Mouse (Mus musculus): Measurements from ENCODE around the gene Slc50a1. TPM values are rescaled to one million over a fixed set of nuclear protein-coding genes. Genes with fewer than 3 reads are reported as not detected.
A peak's percentile ranks its signal among the peaks of the same experiment; 100 is the strongest.

Slc50a1 gene
- polyA plus RNA-seq, 1 experiment from 2014 or later: 19.6 TPM

DNA sequence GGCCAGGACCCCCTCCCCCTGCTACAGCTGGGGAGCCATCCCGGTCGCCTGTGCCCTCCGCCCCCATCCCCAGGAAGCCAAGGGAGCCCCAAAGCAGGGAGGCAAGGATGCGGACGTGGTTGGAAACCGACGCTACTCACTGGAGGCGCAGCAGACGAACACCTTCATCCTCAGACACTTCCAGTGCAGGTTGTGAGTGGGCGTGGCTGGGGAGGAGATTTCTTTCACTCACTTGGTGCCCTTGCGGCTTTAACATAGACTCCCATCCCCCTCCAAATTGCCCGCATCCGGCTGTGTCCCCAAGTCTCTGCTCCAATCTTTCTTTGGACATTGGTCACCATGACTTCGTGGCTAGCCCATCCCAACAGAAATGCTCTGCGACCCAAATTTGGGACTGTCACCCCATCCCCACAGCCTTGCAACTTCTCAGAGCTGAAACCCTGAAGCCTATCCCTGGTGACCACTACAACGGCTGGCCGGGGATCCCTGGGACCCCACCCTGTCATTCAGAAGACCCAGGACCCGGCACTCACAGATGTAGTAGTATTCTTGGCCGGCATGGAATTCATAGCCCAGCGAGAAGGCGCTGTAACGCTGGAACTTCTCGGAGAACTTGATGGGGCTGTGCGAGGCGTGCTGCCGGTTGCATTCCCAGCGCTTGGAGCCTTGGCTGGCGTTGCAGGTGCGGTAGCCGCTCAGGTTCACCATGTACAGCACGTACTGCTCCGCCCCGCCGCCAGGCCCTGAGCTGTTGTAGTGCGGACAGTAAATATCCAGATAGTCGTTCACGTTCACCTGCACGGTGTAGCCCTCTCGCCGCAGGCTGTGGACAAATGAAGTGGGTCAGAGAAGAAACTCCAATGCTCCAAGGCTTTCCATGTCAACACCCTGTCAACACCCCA is 45.8 kb upstream of the Slc50a1 start:
- Histone ChIP-seq H3K27ac (ENCODE audit: low read depth) (no peak overlapping the region), H3K9ac (replicated peaks) (no peak overlapping the region; the same call in 1 of the 2 replicates), H3K4me2 (ENCODE audit: low read depth, low read length) (peak overlapping the region; percentile 64)

DNA sequence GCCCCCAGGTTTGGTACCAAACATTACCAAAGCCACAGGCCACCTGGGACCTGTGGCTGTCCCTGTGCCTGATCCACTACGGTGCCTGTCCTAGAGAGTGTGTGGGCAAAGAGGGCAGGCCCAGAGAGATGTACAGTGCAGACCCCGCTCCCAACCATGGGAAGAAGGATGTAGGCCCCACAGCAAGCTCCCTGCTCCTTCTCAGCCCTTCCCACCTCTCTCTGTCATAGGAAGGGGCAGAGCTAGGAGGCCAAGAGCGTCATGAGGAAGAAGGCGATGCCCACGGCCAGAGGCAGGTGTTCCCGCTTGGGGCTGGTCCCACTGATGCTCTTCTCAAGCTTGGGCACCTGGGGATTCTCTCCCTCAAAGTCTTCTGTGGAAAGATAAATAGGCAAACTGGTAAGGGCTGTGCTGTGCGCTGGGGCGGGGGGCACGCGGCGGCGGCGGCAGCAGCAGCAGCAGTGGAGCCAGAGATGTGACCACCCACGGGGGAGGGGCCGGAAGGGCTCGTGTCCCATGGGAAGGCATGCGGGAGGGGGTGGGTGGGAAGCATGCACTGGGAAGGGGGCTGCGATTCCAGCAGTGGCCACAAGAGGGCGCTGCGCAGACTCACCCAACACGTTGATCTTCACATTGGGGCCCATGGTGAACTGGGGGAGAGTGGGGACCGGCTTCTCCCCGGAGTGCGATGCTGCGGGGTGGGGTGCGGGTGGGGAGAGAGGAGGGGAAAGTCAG is 45.0 kb upstream of the Slc50a1 start:
- Histone ChIP-seq H3K4me3 (ENCODE audit: low read depth, low read length) (peak overlapping the region; percentile 25), H3K4me1 (ENCODE audit: insufficient read depth) (peaks cover 22% of the 10 kb centered on the region), H3K4me2 (ENCODE audit: low read depth, low read length) (peak overlapping the region; percentile 64), H3K27ac (ENCODE audit: low read depth) (no peak overlapping the region), H3K27me3 (ENCODE audit: insufficient read depth, low read length) (peaks cover 44% of the 10 kb centered on the region), H3K9me3 (ENCODE audit: low read length) (no peaks in the 10 kb centered on the region), H3K36me3 (replicated peaks; ENCODE audit: insufficient read depth, low read length) (no peaks in the 10 kb centered on the region), H3K9ac (replicated peaks) (no peak overlapping the region)
- ATAC-seq (peak; percentile 38; the same call in 1 of the 2 replicates), DNase-seq (peak; percentile 85)
- TF ChIP-seq EP300 (IDR thresholded peaks at IDR 0.05; ENCODE audit: low read depth) (no peak), CTCF (IDR thresholded peaks at IDR 0.05; ENCODE audit: low read depth) (peak; percentile 88)
- WGBS (ENCODE audit: insufficient replicate concordance): 7% methylated on average over 22 of the region's 26 CpGs

More for the DNA sequence above, 45.8 kb upstream of the Slc50a1 start:
- no peak for DNase-seq
- Histone ChIP-seq H3K9me3 (ENCODE audit: low read length) (no peaks in the 10 kb centered on the region), H3K27me3 (ENCODE audit: insufficient read depth, low read length) (peaks cover 52% of the 10 kb centered on the region), H3K36me3 (replicated peaks; ENCODE audit: insufficient read depth, low read length) (no peaks in the 10 kb centered on the region), H3K4me1 (ENCODE audit: insufficient read depth) (peaks cover 30% of the 10 kb centered on the region), H3K4me3 (ENCODE audit: low read depth, low read length) (peak overlapping the region; percentile 25; the same call in 1 of the 2 replicates)
- peak; percentile 29; the same call in 1 of the 2 replicates for ATAC-seq
- TF ChIP-seq CTCF (IDR thresholded peaks at IDR 0.05; ENCODE audit: low read depth) (no peak), EP300 (IDR thresholded peaks at IDR 0.05; ENCODE audit: low read depth) (no peak)
- WGBS (ENCODE audit: insufficient replicate concordance): 12% methylated on average over 39 of the region's 40 CpGs

DNA sequence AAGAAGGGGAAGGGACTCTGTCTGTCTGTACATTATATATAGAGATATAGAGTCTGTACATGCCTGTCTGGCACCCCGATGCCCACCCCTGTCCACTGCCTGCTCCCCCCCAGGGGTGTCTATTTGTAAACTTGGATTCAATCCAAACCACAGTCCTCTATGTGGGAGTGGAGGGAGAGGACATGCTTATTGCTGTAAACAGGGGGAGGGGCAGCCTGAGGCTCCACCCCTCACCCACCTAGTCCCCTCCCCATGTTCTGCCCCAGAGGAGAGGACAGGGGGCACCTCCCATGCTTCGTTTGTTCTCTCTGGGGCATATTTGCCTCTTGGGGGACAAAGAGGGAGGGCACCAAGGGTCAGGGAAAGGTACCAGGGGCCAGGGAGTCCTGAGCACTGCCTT is 44.4 kb upstream of the Slc50a1 start:
- Histone ChIP-seq H3K9ac (replicated peaks) (no peak overlapping the region), H3K36me3 (replicated peaks; ENCODE audit: insufficient read depth, low read length) (no peaks in the 10 kb centered on the region), H3K4me2 (ENCODE audit: low read depth, low read length) (no peak overlapping the region), H3K4me1 (ENCODE audit: insufficient read depth) (peaks cover 21% of the 10 kb centered on the region), H3K9me3 (ENCODE audit: low read length) (no peaks in the 10 kb centered on the region), H3K27ac (ENCODE audit: low read depth) (no peak overlapping the region), H3K27me3 (ENCODE audit: insufficient read depth, low read length) (peaks cover 38% of the 10 kb centered on the region), H3K4me3 (ENCODE audit: low read depth, low read length) (no peak overlapping the region)
- ATAC-seq (no peak), DNase-seq (no peak)
- WGBS (ENCODE audit: insufficient replicate concordance): 47% methylated on average over 2 of the region's 2 CpGs
- TF ChIP-seq EP300 (IDR thresholded peaks at IDR 0.05; ENCODE audit: low read depth) (no peak), CTCF (IDR thresholded peaks at IDR 0.05; ENCODE audit: low read depth) (no peak)

DNA sequence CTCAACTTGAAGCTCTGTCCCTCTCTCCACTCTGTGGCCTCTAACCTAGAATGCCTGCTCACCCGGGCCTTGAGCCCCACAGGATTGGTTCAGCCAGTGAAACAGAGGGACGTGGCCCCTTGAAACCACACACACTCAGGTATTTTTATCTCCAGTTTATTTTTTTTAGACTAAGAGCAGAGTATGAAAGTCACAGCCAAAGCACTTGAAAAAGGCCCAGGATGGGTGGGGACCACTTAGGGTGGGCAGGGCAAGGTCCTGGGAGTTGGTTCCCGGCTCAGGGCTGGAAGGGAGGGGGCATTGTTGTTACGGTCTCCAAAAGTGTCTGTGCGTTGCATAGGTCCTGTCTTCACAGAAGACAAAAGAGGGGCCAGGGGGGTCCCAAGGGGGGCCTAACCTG is 44.0 kb upstream of the Slc50a1 start:
- no peak overlapping the region for H3K27ac ChIP-seq (ENCODE audit: low read depth)
- no peak for ATAC-seq

DNA sequence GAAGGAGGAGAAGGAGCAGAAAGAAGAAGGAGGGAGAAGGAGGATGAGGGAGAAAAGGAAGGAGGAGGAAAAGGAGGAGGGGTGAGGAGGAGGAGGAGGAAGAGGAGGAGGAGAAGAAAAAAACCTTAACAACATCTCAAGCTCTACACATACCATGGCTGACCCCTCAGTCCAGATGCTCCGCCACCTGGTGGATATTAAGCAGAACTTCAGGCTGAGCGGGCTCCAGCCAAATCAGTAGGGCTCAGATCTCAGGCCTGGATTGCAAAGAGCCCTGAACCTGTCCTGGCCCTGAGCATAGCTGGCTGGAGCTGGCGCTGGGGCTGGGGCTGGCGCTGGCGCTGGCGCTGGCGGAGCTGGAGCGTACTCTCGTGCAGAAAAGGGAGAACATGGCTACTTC is 37.7 kb upstream of the Slc50a1 start:
- H3K9ac ChIP-seq (replicated peaks): no peak overlapping the region
- no peaks in the 10 kb centered on the region for H3K9me3 ChIP-seq (ENCODE audit: low read length)
- peak; percentile 73 for DNase-seq
- H3K4me2 ChIP-seq (ENCODE audit: low read depth, low read length): no peak overlapping the region
- WGBS (ENCODE audit: insufficient replicate concordance): 6% methylated on average over 9 of the region's 9 CpGs
- peaks cover 5% of the 10 kb centered on the region for H3K4me1 ChIP-seq (ENCODE audit: insufficient read depth)
- no peaks in the 10 kb centered on the region for H3K27me3 ChIP-seq (ENCODE audit: insufficient read depth, low read length)
- ATAC-seq: peak; percentile 56
- no peak overlapping the region for H3K27ac ChIP-seq (ENCODE audit: low read depth)
- H3K4me3 ChIP-seq (ENCODE audit: low read depth, low read length): no peak overlapping the region
- no peaks in the 10 kb centered on the region for H3K36me3 ChIP-seq (replicated peaks; ENCODE audit: insufficient read depth, low read length)
- TF ChIP-seq EP300 (IDR thresholded peaks at IDR 0.05; ENCODE audit: low read depth) (no peak), CTCF (IDR thresholded peaks at IDR 0.05; ENCODE audit: low read depth) (peak; percentile 88)

More for the DNA sequence above, 44.0 kb upstream of the Slc50a1 start:
- Histone ChIP-seq H3K36me3 (replicated peaks; ENCODE audit: insufficient read depth, low read length) (no peaks in the 10 kb centered on the region), H3K4me1 (ENCODE audit: insufficient read depth) (peaks cover 17% of the 10 kb centered on the region), H3K4me3 (ENCODE audit: low read depth, low read length) (no peak overlapping the region), H3K4me2 (ENCODE audit: low read depth, low read length) (no peak overlapping the region), H3K9ac (replicated peaks) (no peak overlapping the region), H3K9me3 (ENCODE audit: low read length) (no peaks in the 10 kb centered on the region), H3K27me3 (ENCODE audit: insufficient read depth, low read length) (peaks cover 34% of the 10 kb centered on the region)
- DNase-seq: no peak
- TF ChIP-seq CTCF (IDR thresholded peaks at IDR 0.05; ENCODE audit: low read depth) (no peak), EP300 (IDR thresholded peaks at IDR 0.05; ENCODE audit: low read depth) (no peak)
- WGBS (ENCODE audit: insufficient replicate concordance): 68% methylated on average over 5 of the region's 5 CpGs
